Mouse (Mus musculus): ENCODE data around the gene Tpo. TPM values are rescaled to one million over a fixed set of nuclear protein-coding genes. Genes with fewer than 3 reads are reported as not detected.

The Tpo gene
- polyA plus RNA-seq, 1 experiment from 2014 or later, result not detected

- H3K9ac ChIP-seq, result no peak overlapping the region
- H3K36me3 ChIP-seq, result no peaks in the 10 kb centered on the region
- no peak for ATAC-seq (ENCODE audit: low FRiP score)
- WGBS, result 87% methylated on average over 5 of the region's 5 CpGs
- H3K9me3 ChIP-seq (replicated peaks), result no peaks in the 10 kb centered on the region
- H3K27ac ChIP-seq, result no peak overlapping the region
- H3K4me2 ChIP-seq (replicated peaks), result no peak overlapping the region
- no peak overlapping the region for H3K4me3 ChIP-seq
- no peaks in the 10 kb centered on the region for H3K27me3 ChIP-seq
- peaks cover 18% of the 10 kb centered on the region for H3K4me1 ChIP-seq
These were observed 97.7 kb downstream of the Tpo start for GRCm38 (mm10) chr12:30034681-30035080.

DNA sequence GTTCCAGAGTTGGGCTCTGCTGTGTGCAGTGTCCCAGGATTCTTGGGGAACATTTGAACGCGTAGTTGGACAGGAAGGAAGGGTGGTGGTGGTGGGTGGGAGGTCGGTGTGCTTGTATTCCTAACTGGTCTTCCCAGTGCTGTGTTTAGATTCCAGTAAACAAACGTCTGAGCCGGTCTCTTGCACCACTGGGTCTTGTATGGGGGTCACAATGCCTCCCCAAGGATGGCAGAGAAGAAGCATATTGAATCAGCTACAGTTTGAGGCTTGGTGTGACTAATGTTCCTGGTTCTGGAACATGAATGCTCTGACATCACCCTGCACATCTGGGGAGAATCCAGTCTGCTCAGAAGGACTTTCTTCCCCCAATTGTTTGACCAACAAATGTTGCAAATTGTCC, 101.9 kb downstream of the Tpo start:
- H3K9me3 ChIP-seq (replicated peaks), result no peaks in the 10 kb centered on the region
- 70% methylated on average over 5 of the region's 5 CpGs for WGBS
- peaks cover 3% of the 10 kb centered on the region for H3K4me1 ChIP-seq
- H3K27ac ChIP-seq, result no peak overlapping the region
- H3K4me3 ChIP-seq, result no peak overlapping the region
- ATAC-seq (ENCODE audit: low FRiP score), result no peak
- no peak overlapping the region for H3K4me2 ChIP-seq (replicated peaks)
- H3K9ac ChIP-seq, result no peak overlapping the region
- no peaks in the 10 kb centered on the region for H3K27me3 ChIP-seq
- H3K36me3 ChIP-seq, result no peaks in the 10 kb centered on the region

- no peaks in the 10 kb centered on the region for H3K9me3 ChIP-seq (replicated peaks)
- no peaks in the 10 kb centered on the region for H3K27me3 ChIP-seq
- H3K4me2 ChIP-seq (replicated peaks), result no peak overlapping the region
- no peak overlapping the region for H3K9ac ChIP-seq
- no peak for ATAC-seq (ENCODE audit: low FRiP score)
- no peak overlapping the region for H3K4me3 ChIP-seq
- WGBS, result 86% methylated on average over 1 of the region's 1 CpGs
- no peak overlapping the region for H3K27ac ChIP-seq
- no peaks in the 10 kb centered on the region for H3K36me3 ChIP-seq
- no peaks in the 10 kb centered on the region for H3K4me1 ChIP-seq
These were observed 103.3 kb downstream of the Tpo start for GRCm38 (mm10) chr12:30029111-30029510.

- H3K4me1 ChIP-seq, result no peaks in the 10 kb centered on the region
- 80% methylated on average over 3 of the region's 3 CpGs for WGBS
- H3K4me3 ChIP-seq, result no peak overlapping the region
- H3K4me2 ChIP-seq (replicated peaks), result no peak overlapping the region
- no peak overlapping the region for H3K9ac ChIP-seq
- H3K9me3 ChIP-seq (replicated peaks), result no peaks in the 10 kb centered on the region
- no peak overlapping the region for H3K27ac ChIP-seq
- no peaks in the 10 kb centered on the region for H3K27me3 ChIP-seq
- H3K36me3 ChIP-seq, result peaks cover 2% of the 10 kb centered on the region; the same call in 1 of the 2 replicates
- no peak for ATAC-seq (ENCODE audit: low FRiP score)
These were observed 104.6 kb downstream of the Tpo start for GRCm38 (mm10) chr12:30027721-30028340.

GRCm38 (mm10) chr12:30024264-30024825, 108.1 kb downstream of the Tpo start:
- Histone ChIP-seq H3K4me1 (no peaks in the 10 kb centered on the region), H3K27ac (no peak overlapping the region), H3K9ac (no peak overlapping the region), H3K4me2 (replicated peaks) (no peak overlapping the region), H3K9me3 (replicated peaks) (no peaks in the 10 kb centered on the region), H3K36me3 (peaks cover 10% of the 10 kb centered on the region; the same call in 1 of the 2 replicates), H3K27me3 (no peaks in the 10 kb centered on the region), H3K4me3 (no peak overlapping the region)
- WGBS, result 70% methylated on average over 2 of the region's 2 CpGs
- no peak for ATAC-seq (ENCODE audit: low FRiP score)

GRCm38 (mm10) chr12:30023491-30023890, 108.9 kb downstream of the Tpo start:
- no peak overlapping the region for H3K4me3 ChIP-seq
- H3K27me3 ChIP-seq, result no peaks in the 10 kb centered on the region
- H3K36me3 ChIP-seq, result peaks cover 10% of the 10 kb centered on the region; the same call in 1 of the 2 replicates
- 46% methylated on average over 3 of the region's 3 CpGs for WGBS
- no peak overlapping the region for H3K4me2 ChIP-seq (replicated peaks)
- H3K9ac ChIP-seq, result no peak overlapping the region
- no peak overlapping the region for H3K27ac ChIP-seq
- H3K4me1 ChIP-seq, result no peaks in the 10 kb centered on the region
- H3K9me3 ChIP-seq (replicated peaks), result no peaks in the 10 kb centered on the region
- no peak for ATAC-seq (ENCODE audit: low FRiP score)

DNA sequence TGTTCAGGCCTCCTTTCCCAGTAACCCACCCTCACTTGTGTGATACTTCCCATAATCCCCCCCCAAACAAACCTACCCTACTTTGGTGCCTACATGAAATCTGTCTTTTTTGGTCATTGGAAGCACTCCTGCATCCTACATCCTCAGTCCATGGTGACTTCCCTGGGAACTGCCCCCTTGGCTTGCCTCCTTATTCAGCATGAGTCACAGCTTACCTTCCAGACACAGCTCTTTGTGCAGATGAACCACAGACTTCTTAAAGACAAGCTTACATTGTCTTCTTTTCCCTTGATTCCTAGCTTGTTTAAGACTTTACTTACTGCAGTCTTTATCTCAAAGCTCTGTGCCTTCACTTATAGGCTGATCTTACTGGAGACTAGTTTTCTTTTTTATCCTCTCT, 112.0 kb downstream of the Tpo start:
- Histone ChIP-seq H3K4me1 (0 out of 2 replicates have a peak, but pooled peaks cover 2% of the 10 kb centered on the region), H3K9ac (no peak overlapping the region), H3K27me3 (no peaks in the 10 kb centered on the region), H3K4me3 (no peak overlapping the region), H3K36me3 (peaks cover 27% of the 10 kb centered on the region), H3K9me3 (replicated peaks) (no peaks in the 10 kb centered on the region), H3K27ac (no peak overlapping the region), H3K4me2 (replicated peaks) (no peak overlapping the region)
- ATAC-seq (ENCODE audit: low FRiP score), result no peak

DNA sequence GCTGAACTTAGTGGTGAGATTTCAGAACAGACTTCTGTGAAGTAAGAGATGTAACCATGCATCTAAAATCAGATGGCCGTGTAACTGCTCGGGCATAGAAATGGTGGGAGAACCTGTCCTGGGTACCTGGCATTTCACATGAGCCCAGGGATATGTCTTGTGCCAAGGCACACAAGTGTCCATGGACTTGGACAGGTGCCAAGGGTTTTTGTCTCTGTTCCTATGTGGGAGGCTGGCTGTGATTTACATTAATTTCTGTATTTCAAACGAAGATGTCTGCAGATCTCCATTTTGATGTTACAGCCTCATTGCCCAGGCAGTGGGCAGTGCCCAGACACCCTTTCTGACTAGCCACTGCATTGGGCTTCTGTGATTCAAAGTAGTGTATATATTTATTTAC, 115.3 kb downstream of the Tpo start:
- no peak overlapping the region for H3K4me2 ChIP-seq (replicated peaks)
- ATAC-seq (ENCODE audit: low FRiP score), result no peak
- peaks cover 51% of the 10 kb centered on the region for H3K36me3 ChIP-seq
- H3K4me1 ChIP-seq, result 0 out of 2 replicates have a peak, but pooled peaks cover 2% of the 10 kb centered on the region
- H3K27me3 ChIP-seq, result no peaks in the 10 kb centered on the region
- no peak overlapping the region for H3K27ac ChIP-seq
- H3K4me3 ChIP-seq, result no peak overlapping the region
- H3K9ac ChIP-seq, result no peak overlapping the region
- 90% methylated on average over 3 of the region's 3 CpGs for WGBS
- no peaks in the 10 kb centered on the region for H3K9me3 ChIP-seq (replicated peaks)

GRCm38 (mm10) chr12:30015501-30015900, 116.9 kb downstream of the Tpo start:
- WGBS, result 89% methylated on average over 9 of the region's 9 CpGs
- 0 out of 2 replicates have a peak, but pooled peaks cover 2% of the 10 kb centered on the region for H3K4me1 ChIP-seq
- no peak for ATAC-seq (ENCODE audit: low FRiP score)
- H3K4me2 ChIP-seq (replicated peaks), result no peak overlapping the region
- no peak overlapping the region for H3K4me3 ChIP-seq
- peaks cover 66% of the 10 kb centered on the region for H3K36me3 ChIP-seq
- no peaks in the 10 kb centered on the region for H3K27me3 ChIP-seq
- H3K27ac ChIP-seq, result no peak overlapping the region
- no peaks in the 10 kb centered on the region for H3K9me3 ChIP-seq (replicated peaks)
- no peak overlapping the region for H3K9ac ChIP-seq

- ATAC-seq (ENCODE audit: low FRiP score), result no peak
- peaks cover 3% of the 10 kb centered on the region; the same call in 1 of the 2 replicates for H3K4me1 ChIP-seq
- H3K9me3 ChIP-seq (replicated peaks), result no peaks in the 10 kb centered on the region
- H3K4me3 ChIP-seq, result no peak overlapping the region
- H3K27ac ChIP-seq, result no peak overlapping the region
- no peak overlapping the region for H3K9ac ChIP-seq
- H3K36me3 ChIP-seq, result peaks cover 78% of the 10 kb centered on the region
- 91% methylated on average over 5 of the region's 5 CpGs for WGBS
- no peaks in the 10 kb centered on the region for H3K27me3 ChIP-seq
- no peak overlapping the region for H3K4me2 ChIP-seq (replicated peaks)
These were observed 123.7 kb downstream of the Tpo start for GRCm38 (mm10) chr12:30008741-30009140.

DNA sequence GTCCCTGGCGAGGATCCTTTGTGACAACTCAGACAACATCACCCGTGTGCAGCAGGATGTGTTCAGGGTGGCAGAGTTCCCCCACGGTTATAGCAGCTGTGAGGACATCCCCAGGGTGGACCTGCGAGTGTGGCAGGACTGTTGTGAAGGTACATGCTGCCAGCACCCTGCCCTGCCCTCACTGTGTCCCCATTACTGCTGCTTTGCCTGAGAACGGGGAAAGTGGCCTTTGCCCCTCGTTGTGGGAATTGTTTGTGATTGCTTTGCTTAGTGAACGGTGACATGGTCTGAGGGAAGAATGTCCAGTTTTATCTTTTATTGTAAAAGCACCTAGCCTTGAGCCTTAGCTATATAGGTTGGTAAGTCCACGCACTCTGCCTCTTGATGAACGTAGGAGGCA, 125.8 kb downstream of the Tpo start:
- H3K36me3 ChIP-seq, result peaks cover 78% of the 10 kb centered on the region
- no peak overlapping the region for H3K9ac ChIP-seq
- H3K4me3 ChIP-seq, result no peak overlapping the region
- no peaks in the 10 kb centered on the region for H3K9me3 ChIP-seq (replicated peaks)
- H3K4me2 ChIP-seq (replicated peaks), result no peak overlapping the region
- 83% methylated on average over 9 of the region's 9 CpGs for WGBS
- no peak for ATAC-seq (ENCODE audit: low FRiP score)
- H3K27me3 ChIP-seq, result no peaks in the 10 kb centered on the region
- peaks cover 3% of the 10 kb centered on the region; the same call in 1 of the 2 replicates for H3K4me1 ChIP-seq
- H3K27ac ChIP-seq, result no peak overlapping the region
